Mouse (Mus musculus): Measurements from ENCODE around the gene Negr1.

- TF ChIP-seq CTCF (IDR thresholded peaks at IDR 0.05; ENCODE audit: low read depth, low read length) (no peak), POLR2A (IDR thresholded peaks at IDR 0.05; ENCODE audit: insufficient read depth, low read length) (no peak)
Measured at GRCm38 (mm10) chr3:157085180-157085579, 523.6 kb downstream of the Negr1 start.

All from ES-Bruce4 (cell line).